Mouse (Mus musculus) spleen, adult 2 months (tissue): ENCODE results near the gene Gm11938. TPM values are rescaled to one million over a fixed set of nuclear protein-coding genes. Genes with fewer than 3 reads are reported as not detected.
A peak's percentile ranks its signal among the peaks of the same experiment; 100 is the strongest.

Experiments
- DNase-seq, 2 experiments: peaks; one replicate each; pipeline versions ENCODE4 v3.0.0 to v3.0.0-alpha.2; 2012 to 2021; ENCODE audit warnings: low spot score in 2 of 2, low read depth in 1 of 2
- H3K27ac ChIP-seq: fragments of 200-500 bp; 2 replicates; pipeline ENCODE4 v1.5.1; 2012; ENCODE audit warnings: low read length, inconsistent platforms; ENCODE audit not compliant: insufficient read depth
- H3K27me3 ChIP-seq: fragments of 200-500 bp; 2 replicates; pipeline ENCODE4 v1.6.1; 2012; ENCODE audit warnings: mild to moderate bottlenecking, moderate library complexity, low read length, inconsistent platforms; ENCODE audit not compliant: control insufficient read depth, insufficient read depth
- H3K36me3 ChIP-seq: fragments of 200-500 bp; 2 replicates; pipeline ENCODE4 v1.6.1; 2012; ENCODE audit warnings: mild to moderate bottlenecking, low read length, inconsistent platforms; ENCODE audit not compliant: control insufficient read depth, insufficient read depth
- H3K4me1 ChIP-seq: fragments of 200-500 bp; 2 replicates; pipeline ENCODE4 v1.6.1; 2011; ENCODE audit warnings: inconsistent platforms; ENCODE audit not compliant: control insufficient read depth, insufficient read depth, insufficient read length
- H3K4me3 ChIP-seq: fragments of 200-500 bp; 2 replicates; pipeline ENCODE4 v1.5.1; 2011; ENCODE audit warnings: mild to moderate bottlenecking, inconsistent platforms; ENCODE audit not compliant: insufficient read depth, insufficient read length; ENCODE audit errors: extremely low read depth
- CTCF ChIP-seq: fragments of 200-500 bp; IDR thresholded peaks from 2 replicates; pipeline ENCODE4 v1.5.1; 2011; ENCODE audit warnings: mild to moderate bottlenecking, inconsistent platforms; ENCODE audit not compliant: insufficient read depth, insufficient read length, insufficient replicate concordance; ENCODE audit errors: extremely low read depth
- POLR2A ChIP-seq: fragments of 200-500 bp; IDR thresholded peaks from 2 replicates; pipeline ENCODE4 v1.6.1; 2011; ENCODE audit warnings: low read depth, low read length, inconsistent platforms
- WGBS: fragments of 180-500 bp; shearing (Covaris S2); methylation state at CpG from one replicate; pipeline ENCODE4 v1.1.7; 2018; 5-methylcytosine and 5-hydroxymethylcytosine counted together
- polyA plus RNA-seq: library from polyadenylated mRNA; depleted of rRNA; stranded (reverse); fragments of >200 nt; gene quantifications from 2 replicates; pipeline ENCODE4 v1.2.3, GENCODE M21; 2012

Gene Gm11938
- polyA plus RNA-seq, 1 experiment = not detected

- WGBS = 2% methylated on average over 7 of the region's 7 CpGs
- Histone ChIP-seq H3K4me3 (no peak overlapping the region), H3K27me3 (no peaks in the 10 kb centered on the region), H3K4me1 (no peaks in the 10 kb centered on the region; the same call in 1 of the 2 replicates), H3K27ac (no peak overlapping the region), H3K36me3 (no peaks in the 10 kb centered on the region)
- peak in 1 of 2 experiments; percentile 27 for DNase-seq
- peak; percentile 53; the same call in 1 of the 2 replicates for TF ChIP-seq CTCF
- TF ChIP-seq POLR2A = no peak
Measured at GRCm38 (mm10) chr11:99574106-99574505, 29.0 kb downstream of the Gm11938 start.

- no peaks in the 10 kb centered on the region; the same call in 1 of the 2 replicates for H3K4me1 ChIP-seq
- no peak overlapping the region for H3K27ac ChIP-seq
- H3K4me3 ChIP-seq = no peak overlapping the region
- TF ChIP-seq POLR2A (no peak), CTCF (no peak)
- DNase-seq = no peak
- no peaks in the 10 kb centered on the region for H3K27me3 ChIP-seq
- no peaks in the 10 kb centered on the region for H3K36me3 ChIP-seq
- 73% methylated on average over 4 of the region's 4 CpGs for WGBS
Measured at GRCm38 (mm10) chr11:99573164-99573563, 29.9 kb downstream of the Gm11938 start.

- DNase-seq = no peak
- no peak for TF ChIP-seq POLR2A
- TF ChIP-seq CTCF = no peak
- H3K4me3 ChIP-seq = no peak within 1 kb of the TSS
- no peaks in the 10 kb centered on the region for H3K36me3 ChIP-seq
- H3K4me1 ChIP-seq = no peaks in the 10 kb centered on the region
- no peaks in the 10 kb centered on the region for H3K27me3 ChIP-seq
- 90% methylated on average over 7 of the region's 7 CpGs for WGBS
- H3K27ac ChIP-seq = no peak within 1 kb of the TSS
Measured at GRCm38 (mm10) chr11:99566530-99566929, 36.6 kb downstream of the Gm11938 start, which contains the start of gene Krtap3-1. TSS of gene Krtap3-1 (minus strand) at chr11:99566630.

GRCm38 (mm10) chr11:99562580-99562979, 40.5 kb downstream of the Gm11938 start:
- TF ChIP-seq POLR2A = no peak
- TF ChIP-seq CTCF = no peak

GRCm38 (mm10) chr11:99559366-99559765, 43.7 kb downstream of the Gm11938 start, which contains the start of gene Gm11939:
TSS of gene Gm11939 (minus strand) at chr11:99559466.
- WGBS = 86% methylated on average over 9 of the region's 9 CpGs
- H3K27me3 ChIP-seq = no peaks in the 10 kb centered on the region
- H3K4me3 ChIP-seq = no peak within 1 kb of the TSS
- no peaks in the 10 kb centered on the region for H3K36me3 ChIP-seq
- TF ChIP-seq CTCF (no peak), POLR2A (no peak)
- no peak within 1 kb of the TSS for H3K27ac ChIP-seq
- DNase-seq = no peak
- H3K4me1 ChIP-seq = no peaks in the 10 kb centered on the region

More at GRCm38 (mm10) chr11:99562580-99562979, 40.5 kb downstream of the Gm11938 start:
- H3K4me3 ChIP-seq = no peak overlapping the region
- H3K36me3 ChIP-seq = no peaks in the 10 kb centered on the region
- H3K27ac ChIP-seq = no peak overlapping the region
- DNase-seq = no peak
- H3K4me1 ChIP-seq = no peaks in the 10 kb centered on the region
- WGBS = 81% methylated on average over 6 of the region's 6 CpGs
- H3K27me3 ChIP-seq = no peaks in the 10 kb centered on the region

- 88% methylated on average over 3 of the region's 3 CpGs for WGBS
- Histone ChIP-seq H3K4me1 (no peaks in the 10 kb centered on the region), H3K4me3 (no peak overlapping the region), H3K27me3 (no peaks in the 10 kb centered on the region), H3K27ac (no peak overlapping the region), H3K36me3 (no peaks in the 10 kb centered on the region)
- TF ChIP-seq CTCF (no peak), POLR2A (no peak)
- DNase-seq = no peak
Measured at GRCm38 (mm10) chr11:99557976-99558745, 44.9 kb downstream of the Gm11938 start.

- no peak for TF ChIP-seq POLR2A
- TF ChIP-seq CTCF = no peak
- 54% methylated on average over 2 of the region's 2 CpGs for WGBS
- Histone ChIP-seq H3K27ac (no peak within 1 kb of the TSS), H3K36me3 (no peaks in the 10 kb centered on the region), H3K4me1 (no peaks in the 10 kb centered on the region), H3K27me3 (no peaks in the 10 kb centered on the region), H3K4me3 (no peak within 1 kb of the TSS)
- no peak for DNase-seq
Measured at GRCm38 (mm10) chr11:99556753-99557152, 46.4 kb downstream of the Gm11938 start, which contains the start of gene Krtap3-2. TSS of gene Krtap3-2 (minus strand) at chr11:99556853.
